Mouse (Mus musculus): ENCODE measurements around the gene Gsdma2.

- TF ChIP-seq CTCF (IDR thresholded peaks at IDR 0.05; ENCODE audit: low read depth, low read length) (no peak), TAL1 (conservative IDR thresholded peaks at IDR 0.05; ENCODE audit: low read depth, low read length) (no peak), POLR2AphosphoS5 (IDR thresholded peaks at IDR 0.05; ENCODE audit: insufficient replicate concordance, low read depth, low read length) (no peak), GATA1 (IDR thresholded peaks at IDR 0.05; ENCODE audit: borderline replicate concordance, low read length) (no peak)
Observed at GRCm38 (mm10) chr11:98698849-98699640, 52.5 kb downstream of the Gsdma2 start.
